Mouse (Mus musculus): ENCODE measurements around the gene Mark1. TPM values are rescaled to one million over a fixed set of nuclear protein-coding genes. Genes with fewer than 3 reads are reported as not detected.

Gene Mark1
- total RNA-seq, 1 experiment from 2014 or later = 6.6 TPM

GRCm38 (mm10) chr1:184963121-184963693 is 36.2 kb downstream of the Mark1 start:
- no peak for DNase-seq

DNA sequence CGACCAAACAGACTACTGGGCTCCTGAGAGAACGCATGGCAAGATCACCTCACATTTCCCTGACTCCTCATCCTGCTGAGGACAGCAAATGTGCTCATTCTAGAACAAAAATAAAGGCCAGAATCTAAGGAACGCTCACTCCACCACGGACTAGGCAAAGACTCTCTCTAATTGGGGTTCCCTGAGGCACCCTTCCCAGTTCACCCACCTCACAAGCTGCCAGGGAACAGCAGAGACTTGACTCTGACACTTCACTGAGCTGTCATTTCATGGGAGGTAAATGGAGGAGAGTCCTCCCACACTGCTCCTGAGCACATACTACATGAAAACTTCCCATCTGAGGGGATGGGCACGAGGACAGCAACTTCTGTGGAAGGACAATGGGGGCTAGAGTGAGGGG is 37.5 kb downstream of the Mark1 start:
- DNase-seq = no peak

DNA sequence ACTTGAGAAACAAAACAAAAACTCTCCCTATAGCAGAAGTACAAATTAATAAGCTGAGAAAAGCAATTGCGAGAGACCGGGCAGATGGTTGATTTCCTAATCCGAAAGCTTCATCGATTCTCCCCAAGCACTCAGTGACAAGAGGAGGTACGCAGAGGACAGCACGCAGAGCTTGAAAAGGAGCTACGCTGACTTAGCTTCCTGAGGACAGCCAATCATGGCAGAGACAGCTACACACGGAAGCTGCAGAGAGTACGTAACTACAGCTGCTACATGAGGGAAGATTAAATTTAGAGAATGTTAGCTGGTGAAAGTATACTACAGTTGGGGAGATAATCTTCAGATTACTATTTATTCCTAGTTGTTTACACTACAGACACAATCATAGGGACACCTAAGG is 40.6 kb downstream of the Mark1 start:
- DNase-seq = no peak

GRCm38 (mm10) chr1:184958388-184958787 is 41.0 kb downstream of the Mark1 start:
- no peak for DNase-seq

GRCm38 (mm10) chr1:184951758-184952157 is 47.6 kb downstream of the Mark1 start:
- no peak for DNase-seq

DNA sequence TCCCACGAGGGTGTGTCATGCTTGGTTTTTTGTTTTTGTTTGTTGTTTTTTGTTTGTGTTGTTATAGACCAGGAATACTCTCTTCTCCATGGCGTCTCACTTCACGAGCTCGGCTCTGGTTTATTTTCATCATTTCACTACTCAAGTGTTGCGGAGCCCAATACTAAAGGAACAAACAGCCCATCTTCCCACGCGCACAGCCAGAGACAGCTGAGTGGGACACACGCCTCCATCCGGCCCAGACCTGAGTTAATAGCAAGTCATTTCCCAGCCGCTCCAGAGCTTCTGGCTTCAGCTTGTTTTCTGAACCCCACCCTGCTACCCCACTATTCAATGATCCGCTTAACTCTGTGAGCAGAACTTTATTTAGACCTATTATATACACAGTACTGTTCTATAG is 48.3 kb downstream of the Mark1 start:
- DNase-seq = no peak

DNA sequence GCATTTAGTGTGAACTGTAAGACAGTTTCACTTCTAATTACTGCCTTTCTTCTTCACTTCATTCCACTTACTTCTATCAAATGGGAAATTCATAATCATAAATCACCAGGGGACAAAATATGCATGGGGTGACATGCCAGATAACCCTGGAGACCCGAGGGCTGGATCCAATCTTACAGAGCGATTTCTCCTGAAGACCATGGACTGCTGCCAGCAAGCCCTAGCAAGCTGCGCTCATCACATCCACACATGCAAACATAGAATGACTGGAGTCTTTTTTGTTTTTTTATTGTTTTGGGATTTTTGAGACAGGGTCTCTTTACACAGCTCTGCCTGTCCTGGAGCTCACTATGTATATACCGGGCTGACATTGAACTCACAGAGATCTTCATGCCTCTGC is 61.3 kb downstream of the Mark1 start:
- DNase-seq = no peak

DNA sequence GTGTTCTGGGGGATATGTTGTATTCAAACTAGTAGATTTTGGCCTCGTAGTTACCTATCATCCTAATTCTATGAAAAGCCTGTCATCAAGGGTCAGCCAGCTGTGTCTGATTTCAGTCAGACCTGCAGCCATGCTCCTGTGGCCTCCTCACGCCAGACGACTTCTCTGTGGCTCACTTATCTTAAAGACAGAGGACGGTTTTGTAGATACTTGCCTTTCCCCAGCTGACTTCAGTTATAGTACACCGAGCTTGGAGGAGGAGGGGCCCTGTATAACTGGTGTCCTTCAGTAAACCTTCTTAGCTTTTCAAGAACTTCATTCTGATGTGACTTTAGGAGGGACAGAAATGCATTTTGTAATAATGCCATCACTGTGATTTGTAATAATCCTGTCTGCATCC is 63.4 kb downstream of the Mark1 start:
- DNase-seq = no peak

DNA sequence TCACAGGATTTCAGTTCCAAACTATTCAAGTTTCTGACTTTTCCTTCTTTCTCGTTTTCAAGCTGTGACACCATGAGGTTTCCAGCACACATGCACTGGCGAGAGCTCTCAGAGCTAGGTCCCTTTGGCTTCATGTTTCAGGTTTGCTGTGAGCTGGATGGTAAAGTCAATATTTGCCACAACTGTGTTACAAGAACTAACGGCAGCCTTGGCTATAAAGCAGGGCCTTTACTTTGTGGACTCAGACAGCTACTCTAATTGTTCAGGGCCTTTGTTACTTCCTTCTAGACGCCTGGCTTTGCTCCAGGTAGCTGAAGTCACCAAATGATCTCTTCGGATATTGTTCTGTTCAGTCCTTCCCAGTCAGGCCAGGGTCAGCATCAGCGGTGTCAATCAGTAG is 63.9 kb downstream of the Mark1 start:
- no peak for DNase-seq

DNA sequence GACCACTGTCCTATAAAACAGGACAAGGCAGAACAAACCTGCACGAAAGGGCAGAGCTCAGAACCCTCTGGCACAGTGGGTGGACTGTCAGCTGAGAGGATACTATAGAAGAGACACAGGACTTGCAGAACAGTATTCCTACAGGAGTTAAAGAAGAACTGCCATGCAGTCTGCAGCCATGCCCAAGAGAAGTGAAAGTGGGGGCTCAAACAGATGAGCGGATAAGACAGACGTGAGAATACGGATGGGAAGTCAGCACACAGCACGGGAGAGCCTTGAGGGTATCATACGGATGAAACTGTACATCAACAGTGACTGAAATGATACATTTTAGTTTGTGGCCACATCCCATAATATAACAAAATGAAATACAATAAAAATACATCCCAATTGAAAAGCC is 68.3 kb downstream of the Mark1 start:
- no peak for DNase-seq

DNA sequence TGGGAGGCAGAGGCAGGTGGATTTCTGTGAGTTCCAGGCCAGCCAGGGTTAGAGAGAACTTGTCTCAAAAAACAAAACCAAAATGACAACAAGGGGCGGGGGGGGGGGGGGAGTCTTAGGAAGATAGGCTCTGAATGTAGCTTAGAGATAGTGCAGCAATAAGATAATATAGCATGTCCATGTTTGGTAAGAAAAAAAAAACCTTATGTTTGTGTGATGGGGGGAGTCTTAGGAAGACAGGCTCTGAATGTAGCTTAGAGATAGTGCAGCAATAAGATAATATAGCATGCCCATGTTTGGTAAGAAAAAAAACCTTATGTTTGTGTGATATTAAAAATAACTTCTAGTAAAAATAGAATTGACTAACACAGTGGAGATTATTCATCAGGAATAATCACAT is 71.0 kb downstream of the Mark1 start:
- no peak for DNase-seq

DNA sequence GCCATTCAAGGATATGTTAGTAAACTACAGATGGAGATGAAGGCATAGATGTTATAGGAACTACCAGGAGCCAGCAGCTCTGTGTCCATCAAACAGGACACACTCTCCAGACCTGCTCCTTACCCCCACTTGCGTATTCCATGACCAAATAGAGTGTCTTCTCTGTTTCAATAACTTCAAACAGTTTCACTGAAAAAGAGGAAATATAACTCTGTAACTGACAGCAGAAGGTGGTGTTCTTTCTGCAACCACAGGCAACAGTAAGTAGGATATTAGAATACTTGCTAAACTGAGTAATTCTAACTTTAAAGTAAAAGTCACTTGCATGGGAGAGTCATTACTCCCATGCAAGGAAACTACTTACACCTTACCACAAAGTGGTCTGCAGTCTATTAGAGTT is 71.5 kb downstream of the Mark1 start:
- no peak for DNase-seq

DNA sequence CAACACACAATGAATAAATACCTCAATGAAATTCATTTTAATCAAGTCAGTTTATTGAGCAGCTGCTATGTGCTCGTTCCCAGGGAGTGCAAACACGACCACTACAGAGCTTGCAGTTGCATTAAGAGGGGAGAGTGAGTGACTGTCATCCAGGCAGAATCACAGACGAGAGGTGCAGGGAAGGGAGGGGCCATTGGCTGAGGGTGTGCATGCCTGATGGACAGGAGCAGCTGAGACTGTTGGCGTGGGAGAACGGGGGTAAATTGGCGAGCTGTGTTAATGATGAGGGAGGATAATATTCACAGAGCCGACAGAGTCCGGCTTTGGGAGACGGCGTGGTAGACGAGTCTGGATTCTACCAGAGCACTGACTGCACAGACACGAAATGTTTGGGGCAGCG is 76.5 kb downstream of the Mark1 start:
- no peak for DNase-seq

DNA sequence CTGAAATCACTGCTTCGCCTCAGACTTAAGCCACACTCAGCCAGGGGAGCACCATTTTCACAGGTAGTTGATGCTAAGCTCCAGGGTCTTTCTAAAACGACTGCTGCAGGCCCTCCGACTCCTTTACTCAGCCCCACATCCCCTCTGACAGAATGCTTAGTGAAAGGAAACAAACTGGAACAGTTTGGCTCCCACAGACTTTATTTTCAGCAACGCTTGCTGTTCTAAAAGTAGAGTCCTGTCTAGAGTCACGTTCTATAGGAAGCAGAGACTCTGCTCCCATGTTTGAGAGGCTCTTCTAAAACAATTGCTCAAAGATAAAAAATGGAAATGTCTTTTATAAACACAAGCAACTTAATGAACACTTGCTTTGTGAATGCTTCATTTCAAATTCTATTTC is 79.3 kb downstream of the Mark1 start:
- DNase-seq = no peak

DNA sequence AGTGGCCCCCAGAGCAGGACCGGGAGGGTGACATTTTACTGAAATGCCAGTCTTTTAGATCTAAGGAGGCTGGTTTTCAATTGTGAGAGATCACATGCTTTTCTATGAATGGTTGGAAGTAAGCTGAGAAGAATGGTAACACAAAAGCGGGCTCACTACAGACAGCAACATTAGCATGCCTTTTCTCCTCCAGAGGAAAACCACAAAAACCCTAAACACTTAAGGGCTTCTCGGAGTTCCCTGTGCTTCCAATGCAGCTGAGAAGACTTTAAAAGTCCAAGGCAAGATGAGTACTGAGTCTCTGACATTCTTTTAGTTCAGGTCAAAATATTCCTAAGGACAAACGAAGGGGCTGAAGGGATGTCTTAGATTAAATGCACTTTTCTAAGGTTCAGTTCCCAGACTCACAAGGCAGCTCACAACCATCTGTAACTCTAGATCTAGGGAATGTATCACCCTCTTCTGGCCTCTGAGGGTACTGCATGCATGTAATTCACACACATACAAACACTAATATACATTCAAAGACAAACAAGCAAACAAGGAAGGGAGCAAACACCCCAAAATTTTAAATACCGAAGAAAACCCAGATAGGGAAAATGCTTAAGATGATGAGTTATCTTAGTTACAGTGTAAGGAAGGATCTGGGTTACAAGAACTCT is 81.0 kb downstream of the Mark1 start:
- no peak for DNase-seq

DNA sequence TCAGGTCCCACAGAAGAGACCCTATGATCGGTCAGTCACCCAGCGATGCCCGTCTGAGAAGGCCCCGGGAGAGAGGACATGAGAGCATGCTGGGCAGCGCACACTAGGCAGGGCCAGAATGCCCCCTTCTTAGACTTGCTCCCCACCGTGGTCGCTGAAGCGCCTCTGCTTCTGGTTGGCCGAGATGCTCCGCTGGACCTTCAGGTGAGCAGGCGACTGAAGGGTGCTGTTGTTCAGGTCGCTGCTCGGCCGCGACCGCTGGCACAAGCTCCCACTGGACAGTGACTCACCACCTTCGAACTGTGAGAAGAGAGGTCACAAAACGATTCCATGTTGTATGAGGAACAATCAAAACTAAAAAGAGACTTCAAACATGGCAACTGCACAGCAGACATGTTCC is 87.0 kb downstream of the Mark1 start:
- DNase-seq = no peak

DNA sequence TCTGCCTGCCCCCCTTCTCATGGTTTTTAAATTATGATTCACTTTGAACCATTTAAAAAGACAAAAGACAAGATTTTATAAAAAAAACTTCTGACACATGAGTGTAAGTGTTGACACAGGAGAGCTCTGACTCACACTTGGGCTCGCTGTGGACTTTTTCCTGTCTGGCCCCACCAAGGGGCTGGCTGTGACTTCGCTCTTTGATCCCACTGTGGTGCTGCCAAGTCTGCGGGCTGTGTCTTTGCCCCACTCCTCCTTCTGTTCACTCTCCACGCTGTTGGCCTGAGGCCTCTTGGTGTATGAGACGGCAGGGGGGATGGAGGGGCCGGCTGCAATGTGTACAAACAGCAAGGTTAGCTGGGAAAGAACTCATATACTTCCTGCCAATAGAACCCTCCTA is 87.5 kb downstream of the Mark1 start:
- DNase-seq = no peak

GRCm38 (mm10) chr1:184908558-184908957 is 90.8 kb downstream of the Mark1 start:
- DNase-seq = no peak

- DNase-seq = no peak
Observed at GRCm38 (mm10) chr1:184905904-184906745, 93.2 kb downstream of the Mark1 start.

DNA sequence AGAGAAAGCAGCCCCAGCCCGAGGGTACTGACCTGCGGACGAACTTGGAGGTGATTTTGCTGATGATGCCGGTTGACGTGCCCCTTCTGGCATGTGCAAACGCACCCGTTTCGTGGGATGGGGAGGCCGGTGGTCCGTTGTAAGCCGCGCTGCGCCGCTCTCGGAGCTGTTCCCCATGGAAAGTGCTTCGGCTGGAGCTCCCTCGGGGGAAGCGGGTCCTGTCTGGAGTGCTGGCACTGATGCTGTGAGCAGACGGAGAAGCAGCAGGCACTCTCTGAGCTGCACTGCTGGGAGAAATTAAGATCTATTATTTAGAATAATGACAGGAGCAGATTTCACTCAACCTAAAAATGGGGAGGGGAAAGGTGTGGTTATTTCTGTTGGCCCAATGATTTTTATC is 94.0 kb downstream of the Mark1 start:
- DNase-seq = no peak

DNA sequence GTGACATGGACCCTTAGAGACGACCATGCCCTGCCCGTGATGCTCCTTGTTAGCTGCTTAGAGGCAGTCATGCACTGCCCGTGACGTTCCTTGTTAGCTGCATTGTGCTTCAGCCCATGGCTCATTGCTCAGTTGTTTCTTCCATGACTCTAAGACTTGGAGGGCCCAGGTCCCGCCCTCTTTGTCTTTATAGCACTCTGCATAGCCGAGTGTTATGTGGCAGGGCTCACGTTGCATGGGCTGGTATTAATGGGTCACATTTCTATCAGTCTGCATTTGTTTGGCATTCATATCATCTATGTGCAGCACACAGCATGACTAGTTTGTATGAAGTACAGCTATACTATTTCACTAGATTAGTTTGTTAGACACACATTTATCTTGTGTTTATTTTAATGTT is 95.7 kb downstream of the Mark1 start:
- no peak for DNase-seq

DNA sequence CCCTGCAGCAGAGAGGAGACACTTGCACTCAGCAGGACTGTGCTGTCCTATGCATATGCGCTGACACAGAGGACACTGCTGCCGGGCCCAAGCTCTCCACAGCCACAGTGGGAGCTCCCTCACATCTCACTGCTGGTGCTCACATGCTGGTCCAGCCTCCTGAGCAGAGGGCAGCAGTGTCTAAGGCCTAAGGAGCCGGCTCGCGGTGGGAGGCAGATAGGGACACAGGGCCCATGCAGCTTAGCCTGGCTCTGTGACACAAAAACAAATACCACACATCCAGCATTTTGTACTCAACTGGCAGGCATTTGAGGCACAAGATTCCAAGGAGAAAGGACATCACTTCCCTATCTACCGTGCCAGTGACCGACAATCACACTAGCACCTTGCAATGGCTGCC is 96.5 kb downstream of the Mark1 start:
- no peak for DNase-seq

DNA sequence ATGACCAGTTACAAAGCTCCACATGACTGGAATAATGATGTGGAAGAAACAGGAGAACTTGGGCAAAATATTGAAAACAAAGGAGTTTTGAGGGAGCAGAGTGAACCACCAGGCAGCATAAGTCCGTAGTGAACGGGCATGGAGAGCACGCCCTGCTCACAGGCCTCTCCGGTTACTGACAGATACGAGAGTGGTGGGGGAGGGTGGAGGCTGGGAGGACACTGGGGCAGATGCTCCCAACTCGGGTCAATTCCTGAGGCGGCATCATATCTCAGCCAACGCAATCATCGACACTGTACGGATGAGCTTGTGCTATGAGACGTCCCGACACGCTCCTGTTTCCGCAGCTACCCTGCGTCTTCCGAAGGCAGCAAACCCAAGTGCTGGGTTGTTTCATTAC is 102.0 kb downstream of the Mark1 start:
- DNase-seq = no peak

DNA sequence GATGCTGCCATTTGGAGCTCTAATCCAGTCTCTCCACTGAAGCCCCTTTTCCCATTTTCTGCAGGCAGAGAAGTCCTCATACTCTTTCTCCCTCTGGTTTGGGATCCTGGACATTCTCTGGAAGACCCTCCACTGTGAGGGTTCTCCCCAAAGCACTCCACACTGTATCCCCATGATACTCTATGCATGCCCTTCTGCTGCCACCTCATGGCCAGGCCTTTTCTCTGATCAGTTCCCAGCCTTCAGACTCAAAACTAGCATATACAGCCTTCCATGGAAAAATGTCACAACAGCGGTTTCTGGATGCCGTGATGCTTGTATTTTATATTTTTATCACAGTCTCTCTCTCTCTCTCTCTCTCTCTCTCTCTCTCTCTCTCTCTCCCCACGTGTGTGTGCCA is 107.4 kb downstream of the Mark1 start:
- no peak for DNase-seq
